Mouse (Mus musculus) 3T3-L1 (cell line): Measurements from ENCODE around the gene Olfr59.

Source experiments
- DNase-seq: peaks from one replicate; pipeline ENCODE4 v3.0.0-alpha.2; 2015; ENCODE audit warnings: low read depth, low spot score

Gene Olfr59

DNA sequence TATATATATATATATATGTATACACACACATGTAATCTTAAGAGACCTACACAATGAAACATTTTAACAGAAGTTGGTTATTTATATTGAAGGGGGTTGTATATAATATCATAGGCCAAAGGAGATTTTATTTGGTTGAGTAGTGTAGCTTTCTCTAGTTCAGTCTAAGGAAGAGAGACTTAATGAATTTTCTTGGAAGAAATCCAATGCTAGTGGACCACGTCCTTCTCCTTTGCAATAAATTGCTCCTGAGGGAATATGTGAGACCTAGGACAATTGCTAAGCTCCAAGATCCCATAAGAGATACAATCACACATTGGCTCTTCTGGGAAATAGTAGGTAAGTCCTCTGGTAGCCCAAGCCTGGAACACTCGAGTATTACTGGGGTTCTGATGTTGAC is at the start of gene Olfr59:
TSS of gene Olfr59 (plus strand) at position 301 of the 400 bp plus-strand sequence.
- no peak for DNase-seq

- no peak for DNase-seq
Measured at GRCm38 (mm10) chr11:74241201-74241600, 42.3 kb upstream of the Olfr59 start.

DNA sequence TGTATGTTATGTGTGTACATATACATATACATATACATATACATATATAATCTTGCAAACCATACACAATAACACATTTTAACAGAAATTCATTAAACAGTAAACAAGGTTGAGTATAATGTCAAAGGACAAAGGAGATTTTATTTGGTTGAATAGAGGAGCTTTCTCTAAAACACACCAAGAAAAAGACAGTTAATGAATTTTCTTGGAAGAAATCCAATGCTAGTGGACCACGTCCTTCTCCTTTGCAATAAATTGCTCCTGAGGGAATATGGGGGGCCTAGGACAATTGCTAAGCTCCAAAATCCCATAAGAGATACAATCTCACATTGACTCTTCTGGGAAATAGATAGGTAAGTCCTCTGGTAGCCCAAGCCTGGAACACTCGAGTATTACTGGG is 24.0 kb upstream of the Olfr59 start, which contains the start of gene Olfr406:
TSS of gene Olfr406 (plus strand) at position 301 of the 400 bp plus-strand sequence.
- no peak for DNase-seq

DNA sequence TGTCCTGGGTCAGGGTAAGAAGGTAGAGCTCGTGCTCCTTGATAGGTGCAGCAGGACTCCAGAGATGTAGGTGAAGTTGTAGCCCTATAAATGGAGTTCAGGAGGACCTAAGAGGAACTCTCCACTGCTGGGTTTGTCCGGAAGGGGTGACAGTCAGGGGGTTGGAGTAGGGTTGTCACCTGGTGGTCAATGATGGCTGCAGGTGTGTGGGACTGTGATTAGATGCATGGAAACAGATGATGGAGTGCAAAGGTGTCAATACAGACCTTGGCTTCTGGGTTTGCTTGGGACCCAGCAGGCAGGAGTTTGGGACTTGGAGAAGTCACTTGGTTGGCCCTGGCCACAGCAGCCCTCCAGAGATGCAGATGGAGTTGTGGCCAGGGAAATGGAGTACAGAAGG is 3.7 kb downstream of the Olfr59 start:
- no peak for DNase-seq

DNA sequence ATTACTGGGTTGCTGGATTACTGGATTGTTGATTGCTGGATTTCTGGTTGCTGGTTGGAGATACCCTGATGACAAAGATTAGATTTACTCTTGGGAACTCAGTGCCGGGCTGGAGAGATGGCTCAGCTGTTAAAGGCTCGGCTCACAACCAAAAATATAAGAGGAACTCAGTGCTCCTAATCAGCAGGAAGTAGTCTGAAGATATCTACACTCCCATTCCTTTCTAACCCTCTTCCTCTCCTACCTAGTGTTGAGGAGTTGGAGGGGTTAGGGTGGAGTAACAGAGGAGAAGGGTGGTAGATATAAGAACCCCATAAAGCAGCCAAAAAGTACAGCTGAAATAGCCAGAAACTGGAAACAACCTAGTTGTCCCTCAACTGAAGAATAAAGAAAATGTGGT is 42.5 kb downstream of the Olfr59 start:
- no peak for DNase-seq

DNA sequence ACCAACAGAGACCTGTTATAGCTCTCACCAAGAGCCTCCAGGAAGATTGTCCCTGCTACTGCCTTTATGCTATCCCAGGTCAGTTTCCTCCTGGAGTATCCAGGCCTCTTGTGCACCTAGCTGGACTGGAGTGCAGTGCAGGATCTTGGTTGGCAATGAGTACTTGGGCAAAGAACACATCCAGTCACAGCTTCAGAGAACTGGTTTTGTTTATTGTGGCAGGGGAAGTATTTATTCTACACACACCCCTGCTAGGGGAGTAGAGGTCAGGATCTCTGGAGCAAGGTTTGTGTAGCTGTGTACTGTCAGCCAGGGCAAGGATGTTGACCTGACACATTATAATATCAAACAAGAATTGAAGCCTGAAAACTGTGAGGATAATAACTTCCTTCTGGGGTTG is 45.2 kb downstream of the Olfr59 start:
- no peak for DNase-seq

GRCm38 (mm10) chr11:74337931-74338330 is 54.4 kb downstream of the Olfr59 start, which contains the start of gene Olfr410:
Gene Olfr410 (minus strand): TSS chr11:74338031.
- no peak for DNase-seq
